Comparison of ENCODE assay signal across 20 mouse cellular contexts in genomic region chr5:131301526-131301925, GRCm38 (mm10). TPM values are rescaled to one million over a fixed set of nuclear protein-coding genes. Genes with fewer than 3 reads are reported as not detected.
DNase-seq lines count a peak whose midpoint lies in the region; ATAC-seq lines count a peak whose summit lies in the region.
"Had no signal": no experiment of that assay in that cellular context is flagged by ENCODE, and none has a peak within 500 bp of the region (broad histone marks: within the 10 kb centered on the region; RNA-seq: fewer than 3 reads in every experiment).

No protein-coding gene starts in this region.

- H3K4me3 ChIP-seq in kidney, embryonic 15.5 days (replicated peaks) = no peak overlapping the region
- H3K4me3 ChIP-seq: embryonic facial prominence, embryonic 13.5 days; embryonic facial prominence, embryonic 15.5 days; erythroblast, embryonic 14.5 days; forebrain, embryonic 10.5 days; forebrain, embryonic 12.5 days had no signal

- peak; percentile 74 for ATAC-seq in frontal cortex, adult (ENCODE audit: low TSS enrichment)
- no peak for ATAC-seq in kidney, embryonic 15.5 days (replicated peaks; ENCODE audit: low FRiP score)
- ATAC-seq: forebrain, embryonic 14.5 days; forebrain, embryonic 16.5 days had no signal

- peaks cover 30% of the 10 kb centered on the region for H3K27me3 ChIP-seq in kidney, embryonic 15.5 days

- 93% methylated on average over 3 of the region's 3 CpGs for WGBS in kidney, embryonic 15.5 days

- H3K27ac ChIP-seq in kidney, embryonic 15.5 days = no peak overlapping the region
- H3K27ac ChIP-seq: embryonic facial prominence, embryonic 13.5 days; embryonic facial prominence, embryonic 15.5 days; forebrain, embryonic 10.5 days; forebrain, embryonic 12.5 days had no signal

- DNase-seq in frontal cortex, postnatal 10 days (ENCODE audit: low spot score in 2 of 2) = no peak
- peak; percentile 8 for DNase-seq in right cerebral cortex, adult 18-20 months
- DNase-seq in right cerebral cortex, postnatal 4 days = no peak
- DNase-seq in telencephalon, adult 2 months (ENCODE audit: low read depth, low spot score) = peak; percentile 55
- DNase-seq: adrenal gland, adult 2 months; adrenal gland, postnatal 10 days; adrenal gland, postnatal 25 days; cerebellum, adult 11-12 months; cerebellum, adult 8-10 months; cerebellum, postnatal 10 days; cerebellum, postnatal 25 days had no signal

- H3K4me2 ChIP-seq in kidney, embryonic 15.5 days = no peak overlapping the region
- H3K4me2 ChIP-seq: embryonic facial prominence, embryonic 13.5 days; embryonic facial prominence, embryonic 15.5 days; forebrain, embryonic 12.5 days had no signal

- H3K9me3 ChIP-seq in kidney, embryonic 15.5 days (replicated peaks) = no peaks in the 10 kb centered on the region
- H3K9me3 ChIP-seq: embryonic facial prominence, embryonic 13.5 days; embryonic facial prominence, embryonic 15.5 days; forebrain, embryonic 10.5 days; forebrain, embryonic 12.5 days had no signal

- H3K9ac ChIP-seq in kidney, embryonic 15.5 days = no peak overlapping the region
- H3K9ac ChIP-seq: embryonic facial prominence, embryonic 13.5 days; embryonic facial prominence, embryonic 15.5 days; forebrain, embryonic 12.5 days had no signal

- peaks cover 8% of the 10 kb centered on the region for H3K4me1 ChIP-seq in kidney, embryonic 15.5 days

- no peaks in the 10 kb centered on the region for H3K36me3 ChIP-seq in kidney, embryonic 15.5 days
- H3K36me3 ChIP-seq: embryonic facial prominence, embryonic 13.5 days; embryonic facial prominence, embryonic 15.5 days; forebrain, embryonic 10.5 days; forebrain, embryonic 12.5 days had no signal

RNA-seq across cellular contexts. Expression of gene Galnt17, which starts 6.8 kb away (rescaled TPM):
- 1.8 and 2.7 TPM in 2 replicates for polyA plus RNA-seq in kidney, embryonic 15.5 days (2015; fragmentation: Nextera tagmentation; extraction: Ambion mirVana)
- polyA plus RNA-seq: erythroblast, embryonic 14.5 days had no signal

Comparison
In these comparisons a context has a peak if more than half of its experiments do, and no peak if none do; other contexts are left out.
1. DNase-seq: peak in right cerebral cortex, adult 18-20 months (single experiment) and telencephalon, adult 2 months (single experiment); none in frontal cortex, postnatal 10 days (0 of 2) and right cerebral cortex, postnatal 4 days (single experiment).